In genomic region chr17:85037855-85038254, GRCm38 (mm10) we compare ENCODE assay signal across 20 mouse cellular contexts. TPM values are rescaled to one million over a fixed set of nuclear protein-coding genes. Genes with fewer than 3 reads are reported as not detected.
DNase-seq lines count a peak whose midpoint lies in the region; ATAC-seq and TF ChIP-seq lines count a peak whose summit lies in the region.
"Had no signal": no experiment of that assay in that cellular context is flagged by ENCODE, and none has a peak within 500 bp of the region (broad histone marks: within the 10 kb centered on the region; RNA-seq: fewer than 3 reads in every experiment).

No protein-coding gene starts in this region.

- H3K4me3 ChIP-seq in intestine, embryonic 14.5 days (ENCODE audit: low read depth, low read length): no peak overlapping the region
- no peak overlapping the region for H3K4me3 ChIP-seq in intestine, embryonic 16.5 days (ENCODE audit: low read length)
- no peak overlapping the region for H3K4me3 ChIP-seq in liver, embryonic 11.5 days (ENCODE audit: low read depth, low read length)
- H3K4me3 ChIP-seq in liver, embryonic 14.5 days (ENCODE audit: insufficient read depth in 1 of 2, low read depth in 2 of 2, low read length in 2 of 2): no peak overlapping the region
- no peak overlapping the region for H3K4me3 ChIP-seq in stomach, embryonic 15.5 days (replicated peaks)
- H3K4me3 ChIP-seq in forebrain, embryonic 13.5 days: no peak overlapping the region
- H3K4me3 ChIP-seq: embryonic facial prominence, embryonic 10.5 days; gastrocnemius, adult 2 months; heart, embryonic 10.5 days; hindbrain, embryonic 12.5 days had no signal

- TF ChIP-seq CTCF in liver, embryonic 14.5 days (IDR thresholded peaks at IDR 0.05; ENCODE audit: low read depth): no peak

- DNase-seq in intestine, embryonic 14.5 days (ENCODE audit: low spot score): no peak
- DNase-seq in liver, embryonic 11.5 days (ENCODE audit: low spot score): no peak
- no peak for DNase-seq in liver, embryonic 14.5 days (ENCODE audit: low read depth in 3 of 3, low spot score in 3 of 3)
- DNase-seq in natural killer cell, adult 2 months (ENCODE audit: low spot score in 2 of 2): no peak
- no peak for DNase-seq in ovary, adult 18-20 months (ENCODE audit: low spot score)
- DNase-seq: adrenal gland, adult 8-10 months; adrenal gland, postnatal 36 days; cerebellum, adult 2 months; cerebellum, postnatal 10 days; gastrocnemius, adult 2 months; gastrocnemius, postnatal 25 days; heart, postnatal 10 days; heart, postnatal 4 days had no signal

- H3K27me3 ChIP-seq in intestine, embryonic 14.5 days (replicated peaks; ENCODE audit: control insufficient read depth, insufficient read depth, low read length): no peaks in the 10 kb centered on the region
- H3K27me3 ChIP-seq in intestine, embryonic 16.5 days (replicated peaks; ENCODE audit: control insufficient read depth, insufficient read depth, low read length): no peaks in the 10 kb centered on the region
- H3K27me3 ChIP-seq in liver, embryonic 11.5 days (replicated peaks; ENCODE audit: control insufficient read depth, insufficient read depth, low read length): no peaks in the 10 kb centered on the region
- no peaks in the 10 kb centered on the region for H3K27me3 ChIP-seq in liver, embryonic 14.5 days (ENCODE audit: control insufficient read depth, insufficient read depth, low read length)
- H3K27me3 ChIP-seq in stomach, embryonic 15.5 days (replicated peaks): no peaks in the 10 kb centered on the region
- H3K27me3 ChIP-seq in forebrain, embryonic 13.5 days: no peaks in the 10 kb centered on the region
- H3K27me3 ChIP-seq: hindbrain, embryonic 12.5 days had no signal

- H3K9me3 ChIP-seq in intestine, embryonic 14.5 days (ENCODE audit: control insufficient read depth, low read length): no peaks in the 10 kb centered on the region
- no peaks in the 10 kb centered on the region for H3K9me3 ChIP-seq in intestine, embryonic 16.5 days (ENCODE audit: control insufficient read depth, low read length)
- H3K9me3 ChIP-seq in liver, embryonic 11.5 days (ENCODE audit: control insufficient read depth, low read length): no peaks in the 10 kb centered on the region
- H3K9me3 ChIP-seq in liver, embryonic 14.5 days (ENCODE audit: control insufficient read depth, low read length): no peaks in the 10 kb centered on the region
- no peaks in the 10 kb centered on the region for H3K9me3 ChIP-seq in stomach, embryonic 15.5 days
- no peaks in the 10 kb centered on the region for H3K9me3 ChIP-seq in forebrain, embryonic 13.5 days (replicated peaks)
- H3K9me3 ChIP-seq: embryonic facial prominence, embryonic 10.5 days; heart, embryonic 10.5 days; hindbrain, embryonic 12.5 days had no signal

- no peak overlapping the region for H3K9ac ChIP-seq in intestine, embryonic 14.5 days (ENCODE audit: low read length)
- no peak overlapping the region for H3K9ac ChIP-seq in intestine, embryonic 16.5 days (ENCODE audit: low read depth, low read length)
- H3K9ac ChIP-seq in liver, embryonic 11.5 days (ENCODE audit: low read depth, low read length): no peak overlapping the region
- H3K9ac ChIP-seq in liver, embryonic 14.5 days (replicated peaks): no peak overlapping the region
- no peak overlapping the region for H3K9ac ChIP-seq in stomach, embryonic 15.5 days
- H3K9ac ChIP-seq in forebrain, embryonic 13.5 days: no peak overlapping the region
- H3K9ac ChIP-seq: hindbrain, embryonic 12.5 days had no signal

- no peaks in the 10 kb centered on the region for H3K36me3 ChIP-seq in intestine, embryonic 14.5 days (ENCODE audit: control insufficient read depth, insufficient read depth, low read length)
- no peaks in the 10 kb centered on the region for H3K36me3 ChIP-seq in intestine, embryonic 16.5 days (ENCODE audit: control insufficient read depth, insufficient read depth, low read length)
- H3K36me3 ChIP-seq in liver, embryonic 11.5 days (ENCODE audit: control insufficient read depth, insufficient read depth, low read length): no peaks in the 10 kb centered on the region
- no peaks in the 10 kb centered on the region for H3K36me3 ChIP-seq in liver, embryonic 14.5 days (replicated peaks; ENCODE audit: control insufficient read depth, insufficient read depth, low read depth)
- no peaks in the 10 kb centered on the region for H3K36me3 ChIP-seq in stomach, embryonic 15.5 days
- no peaks in the 10 kb centered on the region for H3K36me3 ChIP-seq in forebrain, embryonic 13.5 days (ENCODE audit: poor library complexity, severe bottlenecking)
- H3K36me3 ChIP-seq: embryonic facial prominence, embryonic 10.5 days; heart, embryonic 10.5 days; hindbrain, embryonic 12.5 days had no signal

- no peak overlapping the region for H3K4me2 ChIP-seq in intestine, embryonic 14.5 days (ENCODE audit: low read length)
- no peak overlapping the region for H3K4me2 ChIP-seq in intestine, embryonic 16.5 days (ENCODE audit: low read depth, low read length)
- no peak overlapping the region for H3K4me2 ChIP-seq in liver, embryonic 11.5 days
- H3K4me2 ChIP-seq in liver, embryonic 14.5 days (ENCODE audit: low read depth): no peak overlapping the region
- no peak overlapping the region for H3K4me2 ChIP-seq in stomach, embryonic 15.5 days
- H3K4me2 ChIP-seq in forebrain, embryonic 13.5 days: no peak overlapping the region
- H3K4me2 ChIP-seq: hindbrain, embryonic 12.5 days had no signal

- TF ChIP-seq EP300 in liver, embryonic 14.5 days (IDR thresholded peaks at IDR 0.05; ENCODE audit: low read depth): no peak

- WGBS in intestine, embryonic 14.5 days: 68% methylated on average over 5 of the region's 5 CpGs
- WGBS in intestine, embryonic 16.5 days: 58% methylated on average over 5 of the region's 5 CpGs
- WGBS in liver, embryonic 11.5 days: 65% methylated on average over 5 of the region's 5 CpGs
- 59% methylated on average over 5 of the region's 5 CpGs for WGBS in liver, embryonic 14.5 days (ENCODE audit: insufficient replicate concordance)
- 55% methylated on average over 5 of the region's 5 CpGs for WGBS in stomach, embryonic 15.5 days
- 88% methylated on average over 5 of the region's 5 CpGs for WGBS in forebrain, embryonic 13.5 days

- 0 out of 2 replicates have a peak, but pooled peaks have one; percentile 22 for ATAC-seq in intestine, embryonic 14.5 days (replicated peaks; ENCODE audit: low FRiP score, low TSS enrichment, low read depth)
- ATAC-seq in intestine, embryonic 16.5 days: no peak
- ATAC-seq in liver, embryonic 11.5 days (replicated peaks; ENCODE audit: low FRiP score): 0 out of 2 replicates have a peak, but pooled peaks have one; percentile 31
- ATAC-seq in liver, embryonic 14.5 days (ENCODE audit: insufficient read depth): peak; percentile 66
- peak; percentile 66 for ATAC-seq in stomach, embryonic 15.5 days (ENCODE audit: insufficient read depth, low FRiP score, low read depth)
- ATAC-seq in forebrain, embryonic 13.5 days: no peak
- ATAC-seq: forebrain, embryonic 14.5 days had no signal

- no peak overlapping the region for H3K27ac ChIP-seq in intestine, embryonic 14.5 days (ENCODE audit: low read depth)
- H3K27ac ChIP-seq in intestine, embryonic 16.5 days (ENCODE audit: low read length): no peak overlapping the region
- no peak overlapping the region for H3K27ac ChIP-seq in liver, embryonic 11.5 days (ENCODE audit: low read depth, low read length)
- no peak overlapping the region for H3K27ac ChIP-seq in liver, embryonic 14.5 days
- no peak overlapping the region for H3K27ac ChIP-seq in stomach, embryonic 15.5 days
- no peak overlapping the region for H3K27ac ChIP-seq in forebrain, embryonic 13.5 days
- H3K27ac ChIP-seq: embryonic facial prominence, embryonic 10.5 days; gastrocnemius, adult 2 months; heart, embryonic 10.5 days; hindbrain, embryonic 12.5 days had no signal

- no peaks in the 10 kb centered on the region for H3K4me1 ChIP-seq in intestine, embryonic 14.5 days (replicated peaks; ENCODE audit: control insufficient read depth, insufficient read depth, low read length)
- H3K4me1 ChIP-seq in intestine, embryonic 16.5 days (ENCODE audit: control insufficient read depth, insufficient read depth, low read length): peaks cover 13% of the 10 kb centered on the region
- peaks cover 3% of the 10 kb centered on the region; the same call in 1 of the 2 replicates for H3K4me1 ChIP-seq in liver, embryonic 11.5 days (replicated peaks; ENCODE audit: control insufficient read depth, insufficient read depth, low read length)
- H3K4me1 ChIP-seq in liver, embryonic 14.5 days (replicated peaks; ENCODE audit: control insufficient read depth in 2 of 2, insufficient read depth in 2 of 2, low read length in 1 of 2): peaks cover 0 to 2% of the 10 kb centered on the region in 2 experiments; a peak in 1 of 4 replicates
- no peaks in the 10 kb centered on the region; the same call in 1 of the 2 replicates for H3K4me1 ChIP-seq in stomach, embryonic 15.5 days
- 0 out of 2 replicates have a peak, but pooled peaks cover 4% of the 10 kb centered on the region for H3K4me1 ChIP-seq in forebrain, embryonic 13.5 days
- H3K4me1 ChIP-seq: hindbrain, embryonic 12.5 days had no signal

RNA-seq across cellular contexts. Expression of gene Slc3a1, which starts 9.7 kb away (rescaled TPM):
- polyA plus RNA-seq in intestine, embryonic 14.5 days (2014; fragmentation: Nextera tagmentation; extraction: Ambion mirVana): 1.6 and 2.2 TPM in 2 replicates
- 72.2 and 109 TPM in 2 replicates for polyA plus RNA-seq in intestine, embryonic 16.5 days (2015; fragmentation: Nextera tagmentation; extraction: Ambion mirVana)
- polyA plus RNA-seq in liver, embryonic 11.5 days (2014; fragmentation: Nextera tagmentation; extraction: Ambion mirVana): 0.27 and 0.49 TPM in 2 replicates
- 0.34 and 0.45 TPM in 2 replicates for polyA plus RNA-seq in liver, embryonic 14.5 days (2012; rRNA removed)
- 0.65 and 0.86 TPM in 2 replicates for polyA plus RNA-seq in liver, embryonic 14.5 days (2014; fragmentation: Nextera tagmentation; extraction: Ambion mirVana)
- 5.8 and 6.8 TPM in 2 replicates for polyA plus RNA-seq in stomach, embryonic 15.5 days (2015; fragmentation: Nextera tagmentation; extraction: Ambion mirVana)
- polyA plus RNA-seq in forebrain, embryonic 13.5 days (2015; fragmentation: Nextera tagmentation; extraction: Ambion mirVana): 0.39 and 0.54 TPM in 2 replicates

RNA-seq across cellular contexts. Expression of gene Prepl, which starts 52.2 kb away (rescaled TPM):
- polyA plus RNA-seq in intestine, embryonic 14.5 days (2014; fragmentation: Nextera tagmentation; extraction: Ambion mirVana): 30.2 and 31.0 TPM in 2 replicates
- 26.4 and 29.8 TPM in 2 replicates for polyA plus RNA-seq in intestine, embryonic 16.5 days (2015; fragmentation: Nextera tagmentation; extraction: Ambion mirVana)
- polyA plus RNA-seq in liver, embryonic 11.5 days (2014; fragmentation: Nextera tagmentation; extraction: Ambion mirVana): 18.9 and 23.7 TPM in 2 replicates
- 5.7 and 7.2 TPM in 2 replicates for polyA plus RNA-seq in liver, embryonic 14.5 days (2012; rRNA removed)
- 6.5 and 7.5 TPM in 2 replicates for polyA plus RNA-seq in liver, embryonic 14.5 days (2014; fragmentation: Nextera tagmentation; extraction: Ambion mirVana)
- 23.5 and 28.3 TPM in 2 replicates for polyA plus RNA-seq in stomach, embryonic 15.5 days (2015; fragmentation: Nextera tagmentation; extraction: Ambion mirVana)
- polyA plus RNA-seq in forebrain, embryonic 13.5 days (2015; fragmentation: Nextera tagmentation; extraction: Ambion mirVana): 44.0 and 46.0 TPM in 2 replicates

RNA-seq across cellular contexts. Expression of gene Camkmt, which starts 52.5 kb away (rescaled TPM):
- 14.3 and 14.6 TPM in 2 replicates for polyA plus RNA-seq in intestine, embryonic 14.5 days (2014; fragmentation: Nextera tagmentation; extraction: Ambion mirVana)
- 15.3 and 16.4 TPM in 2 replicates for polyA plus RNA-seq in intestine, embryonic 16.5 days (2015; fragmentation: Nextera tagmentation; extraction: Ambion mirVana)
- polyA plus RNA-seq in liver, embryonic 11.5 days (2014; fragmentation: Nextera tagmentation; extraction: Ambion mirVana): 6.4 and 6.8 TPM in 2 replicates
- polyA plus RNA-seq in liver, embryonic 14.5 days (2012; rRNA removed): 0.76 and 0.77 TPM in 2 replicates
- polyA plus RNA-seq in liver, embryonic 14.5 days (2014; fragmentation: Nextera tagmentation; extraction: Ambion mirVana): 3.0 and 3.6 TPM in 2 replicates
- 14.3 and 15.5 TPM in 2 replicates for polyA plus RNA-seq in stomach, embryonic 15.5 days (2015; fragmentation: Nextera tagmentation; extraction: Ambion mirVana)
- polyA plus RNA-seq in forebrain, embryonic 13.5 days (2015; fragmentation: Nextera tagmentation; extraction: Ambion mirVana): 15.3 and 17.0 TPM in 2 replicates

Comparison
In these comparisons a context has a peak if more than half of its experiments do, and no peak if none do; other contexts are left out.
1. ATAC-seq: peak in intestine, embryonic 14.5 days (single experiment), liver, embryonic 11.5 days (single experiment), liver, embryonic 14.5 days (single experiment) and stomach, embryonic 15.5 days (single experiment); none in intestine, embryonic 16.5 days (single experiment) and forebrain, embryonic 13.5 days (single experiment).